Mouse (Mus musculus): ENCODE measurements around the gene Ccn6.

DNA sequence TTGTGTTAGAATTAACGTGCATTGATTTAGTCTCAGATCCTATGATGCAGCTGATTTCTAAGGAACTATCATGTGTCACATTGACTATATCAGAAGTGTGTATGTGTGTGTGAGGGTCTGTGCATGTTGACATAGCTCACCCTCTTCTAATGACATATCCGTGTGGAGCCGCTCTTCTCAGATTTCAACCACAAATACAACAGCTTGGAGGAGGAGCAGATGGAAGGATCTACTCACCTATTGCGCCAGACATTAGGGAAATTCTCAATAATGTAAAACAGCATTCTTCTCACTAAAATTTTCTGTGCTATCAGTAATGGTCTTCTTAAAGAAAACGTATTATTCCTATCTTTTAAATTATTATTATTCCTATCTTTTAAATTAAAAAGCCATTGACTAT lies 6.9 kb downstream of the Ccn6 start:
- TF ChIP-seq CTCF (IDR thresholded peaks at IDR 0.05; ENCODE audit: extremely low read depth, insufficient read depth, low read length) = no peak
- TF ChIP-seq POLR2A (IDR thresholded peaks at IDR 0.05; ENCODE audit: extremely low read depth, insufficient read depth, low read length) = no peak
